Mouse (Mus musculus) heart, adult 2 months (tissue): Measurements from ENCODE around the gene Taok1. TPM values are rescaled to one million over a fixed set of nuclear protein-coding genes. Genes with fewer than 3 reads are reported as not detected.

Source experiments
- DNase-seq, 2 experiments: peaks; one replicate each; pipeline ENCODE4 v3.0.0; 2021
- H3K27ac ChIP-seq: fragments of 200-600 bp; 2 replicates; pipeline ENCODE4 v1.8.1; 2022
- H3K27me3 ChIP-seq: fragments of 200-500 bp; 2 replicates; pipeline ENCODE4 v1.6.1; 2012; ENCODE audit warnings: mild to moderate bottlenecking, low read length, inconsistent platforms, mixed read lengths; ENCODE audit not compliant: control insufficient read depth, insufficient read depth
- H3K36me3 ChIP-seq: fragments of 200-500 bp; 2 replicates; pipeline ENCODE4 v1.6.1; 2012; ENCODE audit warnings: low read length, inconsistent platforms; ENCODE audit not compliant: control insufficient read depth, insufficient read depth
- H3K4me1 ChIP-seq: fragments of 200-500 bp; 2 replicates; pipeline ENCODE4 v1.6.1; 2011; ENCODE audit warnings: low read length; ENCODE audit not compliant: control insufficient read depth, insufficient read depth
- H3K4me3 ChIP-seq: fragments of 200-600 bp; 2 replicates; pipeline ENCODE4 v1.8.1; 2022
- H3K79me2 ChIP-seq: fragments of 200-500 bp; replicated peaks from 2 replicates; pipeline ENCODE4 v1.6.1; 2012; ENCODE audit warnings: mild to moderate bottlenecking, inconsistent platforms, low read length, moderate library complexity, mixed read lengths; ENCODE audit not compliant: control insufficient read depth, insufficient read depth
- H3K9ac ChIP-seq: fragments of 200-500 bp; 2 replicates; pipeline ENCODE4 v1.6.1; 2012; ENCODE audit warnings: low read depth, mild to moderate bottlenecking, control low read depth, inconsistent platforms, low read length, mixed read lengths
- CTCF ChIP-seq: fragments of 200-600 bp; IDR thresholded peaks from 2 replicates; pipeline ENCODE4 v1.8.1; 2022; ENCODE audit warnings: antibody characterized with exemption, mild to moderate bottlenecking, moderate library complexity
- EP300 ChIP-seq: fragments of 200-500 bp; IDR thresholded peaks from 2 replicates; pipeline ENCODE4 v1.6.1; 2011; ENCODE audit warnings: low read depth, low read length, control low read depth; ENCODE audit not compliant: insufficient read depth
- POLR2A ChIP-seq: fragments of 200-500 bp; IDR thresholded peaks from 2 replicates; pipeline ENCODE4 v1.6.1; 2011; ENCODE audit warnings: mild to moderate bottlenecking, low read depth, low read length, control low read depth; ENCODE audit not compliant: insufficient read depth
- WGBS: fragments of 180-500 bp; shearing (Covaris S2); methylation state at CpG from one replicate; pipeline ENCODE4 v1.1.7; 2018; 5-methylcytosine and 5-hydroxymethylcytosine counted together
- intact Hi-C: fragments of 180-260 bp; cut with DNase I; formaldehyde crosslinking; loops from one replicate; pipeline ENCODE4 v1.15.1; 2025
- polyA plus RNA-seq: library from polyadenylated mRNA; depleted of rRNA; stranded (reverse); fragments of >200 nt; gene quantifications from 2 replicates; pipeline ENCODE4 v1.2.3, GENCODE M21; 2012
- total RNA-seq, 2 experiments: library from RNA; stranded (reverse); gene quantifications; 2 replicates each; pipeline ENCODE4 v1.2.3; 2021

Gene Taok1
- total and polyA plus RNA-seq, 3 experiments: 7.8 to 56.8 (median 50.9) TPM

- peaks cover 2% of the 10 kb centered on the region; the same call in 1 of the 2 replicates for H3K36me3 ChIP-seq
- 61% methylated on average over 6 of the region's 6 CpGs for WGBS
- intact Hi-C loops: no loop called here
Measured at GRCm38 (mm10) chr11:77502481-77502880, 105.1 kb downstream of the Taok1 start.

GRCm38 (mm10) chr11:77501971-77502370 lies 105.6 kb downstream of the Taok1 start:
- peaks cover 2% of the 10 kb centered on the region; the same call in 1 of the 2 replicates for H3K36me3 ChIP-seq
- no peak overlapping the region for H3K4me3 ChIP-seq
- H3K9ac ChIP-seq: no peak overlapping the region
- H3K4me1 ChIP-seq: peaks cover 25% of the 10 kb centered on the region
- no peaks in the 10 kb centered on the region for H3K27me3 ChIP-seq
- H3K79me2 ChIP-seq: peaks cover 2% of the 10 kb centered on the region; the same call in 1 of the 2 replicates
- 0 out of 2 replicates have a peak overlapping the region, but pooled peaks have one; percentile 26 for H3K27ac ChIP-seq
- DNase-seq: no peak
- intact Hi-C loops: loop anchor here (1.0 to 2.0 kb wide), 2 partner anchors 11 to 185 kb away; no protein-coding TSS in a partner anchor
- WGBS: 92% methylated on average over 4 of the region's 4 CpGs
- TF ChIP-seq CTCF (no peak), POLR2A (no peak), EP300 (no peak)

More at GRCm38 (mm10) chr11:77502481-77502880, 105.1 kb downstream of the Taok1 start:
- Histone ChIP-seq H3K4me1 (peaks cover 23% of the 10 kb centered on the region), H3K9ac (no peak overlapping the region), H3K79me2 (peaks cover 2% of the 10 kb centered on the region; the same call in 1 of the 2 replicates), H3K4me3 (no peak overlapping the region), H3K27ac (peak overlapping the region; percentile 26), H3K27me3 (no peaks in the 10 kb centered on the region)
- no peak for DNase-seq
- no peak for TF ChIP-seq POLR2A
- TF ChIP-seq EP300: no peak
- no peak for TF ChIP-seq CTCF

GRCm38 (mm10) chr11:77501392-77501791 lies 106.2 kb downstream of the Taok1 start:
- intact Hi-C loops: loop anchor here (1.0 to 2.0 kb wide), 2 partner anchors 10 to 185 kb away; no protein-coding TSS in a partner anchor
- DNase-seq: peak; percentile 79 to 81
- H3K9ac ChIP-seq: no peak overlapping the region
- peaks cover 2% of the 10 kb centered on the region; the same call in 1 of the 2 replicates for H3K79me2 ChIP-seq
- no peak overlapping the region for H3K27ac ChIP-seq
- TF ChIP-seq CTCF: peak; percentile 94
- no peak for TF ChIP-seq EP300
- no peak for TF ChIP-seq POLR2A
- no peaks in the 10 kb centered on the region for H3K27me3 ChIP-seq
- peaks cover 28% of the 10 kb centered on the region for H3K4me1 ChIP-seq
- WGBS: 10% methylated on average over 5 of the region's 5 CpGs
- H3K4me3 ChIP-seq: no peak overlapping the region
- H3K36me3 ChIP-seq: peaks cover 2% of the 10 kb centered on the region; the same call in 1 of the 2 replicates

- TF ChIP-seq CTCF (no peak), EP300 (no peak), POLR2A (no peak)
- DNase-seq: no peak
- Histone ChIP-seq H3K9ac (no peak overlapping the region), H3K27me3 (no peaks in the 10 kb centered on the region), H3K36me3 (peaks cover 2% of the 10 kb centered on the region; the same call in 1 of the 2 replicates), H3K79me2 (peaks cover 2% of the 10 kb centered on the region; the same call in 1 of the 2 replicates), H3K4me1 (peaks cover 32% of the 10 kb centered on the region), H3K27ac (no peak overlapping the region), H3K4me3 (no peak overlapping the region)
- intact Hi-C loops: loop anchor here (1.0 to 2.0 kb wide), 2 partner anchors 9 to 184 kb away; no protein-coding TSS in a partner anchor
- 79% methylated on average over 17 of the region's 17 CpGs for WGBS
Measured at GRCm38 (mm10) chr11:77500361-77501325, 107.0 kb downstream of the Taok1 start.

GRCm38 (mm10) chr11:77499354-77499753 lies 108.3 kb downstream of the Taok1 start:
- peaks cover 2% of the 10 kb centered on the region; the same call in 1 of the 2 replicates for H3K36me3 ChIP-seq
- H3K27me3 ChIP-seq: no peaks in the 10 kb centered on the region
- intact Hi-C loops: loop anchor here (2.0 to 10.0 kb wide), 3 partner anchors 33 to 305 kb away; partner anchors contain the start of gene Ssh2
- no peak for TF ChIP-seq CTCF
- TF ChIP-seq EP300: no peak
- TF ChIP-seq POLR2A: no peak
- peaks cover 6% of the 10 kb centered on the region for H3K79me2 ChIP-seq
- H3K9ac ChIP-seq: no peak overlapping the region
- WGBS: 49% methylated on average over 7 of the region's 7 CpGs
- DNase-seq: no peak
- H3K4me1 ChIP-seq: peaks cover 37% of the 10 kb centered on the region
- no peak overlapping the region; the same call in 1 of the 2 replicates for H3K27ac ChIP-seq
- H3K4me3 ChIP-seq: no peak overlapping the region
